Mouse (Mus musculus) CH12.LX (cell line): Measurements from ENCODE around the gene Tbc1d14. TPM values are rescaled to one million over a fixed set of nuclear protein-coding genes. Genes with fewer than 3 reads are reported as not detected.

Experiments used
- DNase-seq: peaks from one replicate; pipeline ENCODE4 v3.0.0-alpha.2; 2013; ENCODE audit errors: extremely low read depth
- H3K27ac ChIP-seq: 2 replicates; pipeline ENCODE4 v1.5.1; 2012; ENCODE audit warnings: low read depth, mild to moderate bottlenecking, control low read depth, moderate library complexity; ENCODE audit not compliant: insufficient read depth
- H3K27me3 ChIP-seq: replicated peaks from 2 replicates; pipeline ENCODE3; 2012; ENCODE audit warnings: inconsistent platforms
- H3K36me3 ChIP-seq, 2 experiments: replicated peaks in 1 of 2; 2 replicates each; pipeline versions ENCODE3 to v1.6.1; 2012; ENCODE audit warnings: inconsistent platforms in 1 of 2, low read length in 1 of 2, mild to moderate bottlenecking in 1 of 2, mixed read lengths in 1 of 2, moderate library complexity in 1 of 2; ENCODE audit not compliant: control insufficient read depth in 1 of 2, insufficient read depth in 1 of 2
- H3K4me1 ChIP-seq, 2 experiments: 2 replicates each; pipeline ENCODE4 v1.6.1; 2012; ENCODE audit warnings: inconsistent platforms in 1 of 2, moderate library complexity in 1 of 2; ENCODE audit not compliant: insufficient read depth in 2 of 2, control insufficient read depth in 1 of 2
- H3K4me2 ChIP-seq: 2 replicates; pipeline ENCODE4 v1.6.1; 2012; ENCODE audit warnings: low read depth, mild to moderate bottlenecking, control low read depth; ENCODE audit not compliant: poor library complexity, insufficient read depth, severe bottlenecking
- H3K4me3 ChIP-seq, 3 experiments: fragments of 150-350 bp in 1 of 3; sonication (generic) in 1 of 3; replicated peaks in 1 of 3; 2 replicates each; pipeline versions ENCODE3 to v1.5.1; 2011 to 2012; ENCODE audit warnings: low read depth in 2 of 3, low read length in 2 of 3, mild to moderate bottlenecking in 2 of 3, moderate library complexity in 2 of 3, control low read depth in 1 of 3, improper control_type of control experiment in 1 of 3, inconsistent platforms in 1 of 3, mixed read lengths in 1 of 3; ENCODE audit not compliant: poor library complexity in 1 of 3
- H3K79me2 ChIP-seq: replicated peaks from 2 replicates; pipeline ENCODE4 v1.6.1; 2012; ENCODE audit warnings: mild to moderate bottlenecking, moderate library complexity; ENCODE audit not compliant: control insufficient read depth, poor library complexity, insufficient read depth, severe bottlenecking; ENCODE audit errors: extremely low read depth
- H3K9ac ChIP-seq: 2 replicates; pipeline ENCODE4 v1.6.1; 2012; ENCODE audit warnings: low read depth, mild to moderate bottlenecking, control low read depth, moderate library complexity; ENCODE audit not compliant: insufficient read depth
- H3K9me3 ChIP-seq: replicated peaks from 2 replicates; pipeline ENCODE3; 2012; ENCODE audit warnings: low read length, inconsistent platforms, mixed read lengths
- BHLHE40 ChIP-seq: IDR thresholded peaks from 2 replicates; pipeline ENCODE4 v1.6.1; 2011; ENCODE audit warnings: mild to moderate bottlenecking, low read depth, low read length, improper control_type of control experiment
- CTCF ChIP-seq, 2 experiments: IDR thresholded peaks in 1 of 2; conservative IDR thresholded peaks in 1 of 2; 2 replicates each; pipeline ENCODE4 v1.5.1; 2011 to 2012; ENCODE audit warnings: low read depth in 2 of 2, low read length in 2 of 2, improper control_type of control experiment in 1 of 2, inconsistent platforms in 1 of 2, mild to moderate bottlenecking in 1 of 2, moderate library complexity in 1 of 2
- EP300 ChIP-seq: IDR thresholded peaks from 2 replicates; pipeline ENCODE4 v1.6.1; 2011; ENCODE audit warnings: low read length, improper control_type of control experiment
- ETS1 ChIP-seq: conservative IDR thresholded peaks from 2 replicates; pipeline ENCODE4 v1.6.1; 2012; ENCODE audit warnings: low read depth, mild to moderate bottlenecking, inconsistent platforms, low read length, improper control_type of control experiment, moderate library complexity
- HCFC1 ChIP-seq: IDR thresholded peaks from 2 replicates; pipeline ENCODE4 v1.6.1; 2012; ENCODE audit warnings: low read depth, mild to moderate bottlenecking, inconsistent platforms, low read length, improper control_type of control experiment
- JUN ChIP-seq: IDR thresholded peaks from 2 replicates; pipeline ENCODE4 v1.6.1; 2011; ENCODE audit warnings: low read depth, mild to moderate bottlenecking, low read length, improper control_type of control experiment, moderate library complexity; ENCODE audit not compliant: insufficient read depth
- JUND ChIP-seq: conservative IDR thresholded peaks from 2 replicates; pipeline ENCODE4 v1.6.1; 2011; ENCODE audit warnings: low read depth, low read length, improper control_type of control experiment
- KAT2A ChIP-seq: IDR thresholded peaks from 2 replicates; pipeline ENCODE4 v1.6.1; 2012; ENCODE audit warnings: low read length, improper control_type of control experiment, inconsistent platforms; ENCODE audit not compliant: insufficient replicate concordance
- MAX ChIP-seq: IDR thresholded peaks from 2 replicates; pipeline ENCODE4 v1.6.1; 2011; ENCODE audit warnings: low read length, improper control_type of control experiment
- MXI1 ChIP-seq: IDR thresholded peaks from 2 replicates; pipeline ENCODE4 v1.6.1; 2011; ENCODE audit warnings: mild to moderate bottlenecking, low read depth, low read length, improper control_type of control experiment
- MYC ChIP-seq: IDR thresholded peaks from 2 replicates; pipeline ENCODE4 v1.6.1; 2011; ENCODE audit warnings: low read depth, mild to moderate bottlenecking, improper control_type of control experiment, low read length
- NELFE ChIP-seq: IDR thresholded peaks from 2 replicates; pipeline ENCODE4 v1.6.1; 2011; ENCODE audit warnings: low read depth, low read length, improper control_type of control experiment
- PAX5 ChIP-seq: IDR thresholded peaks from 2 replicates; pipeline ENCODE4 v1.6.1; 2012; ENCODE audit warnings: low read length, inconsistent platforms, mixed read lengths
- POLR2A ChIP-seq: IDR thresholded peaks from 2 replicates; pipeline ENCODE4 v1.6.1; 2011; ENCODE audit warnings: low read depth, mild to moderate bottlenecking, improper control_type of control experiment, low read length
- RAD21 ChIP-seq: IDR thresholded peaks from 2 replicates; pipeline ENCODE4 v1.6.1; 2011; ENCODE audit warnings: low read depth, mild to moderate bottlenecking, low read length, improper control_type of control experiment, moderate library complexity
- SIN3A ChIP-seq: IDR thresholded peaks from 2 replicates; pipeline ENCODE4 v1.6.1; 2012; ENCODE audit warnings: low read length, improper control_type of control experiment, inconsistent platforms
- SMC3 ChIP-seq: IDR thresholded peaks from 2 replicates; pipeline ENCODE4 v1.6.1; 2011; ENCODE audit warnings: low read depth, low read length, improper control_type of control experiment
- UBTF ChIP-seq: IDR thresholded peaks from 2 replicates; pipeline ENCODE4 v1.6.1; 2012; ENCODE audit warnings: low read depth, mild to moderate bottlenecking, inconsistent platforms, low read length, improper control_type of control experiment, moderate library complexity
- USF1 ChIP-seq: IDR thresholded peaks from 2 replicates; pipeline ENCODE4 v1.6.1; 2014; ENCODE audit warnings: low read depth, mild to moderate bottlenecking, inconsistent platforms, low read length, improper control_type of control experiment
- USF2 ChIP-seq: conservative IDR thresholded peaks from 2 replicates; pipeline ENCODE4 v1.6.1; 2011; ENCODE audit warnings: low read depth, low read length, improper control_type of control experiment
- ZC3H11A ChIP-seq: IDR thresholded peaks from 2 replicates; pipeline ENCODE4 v1.6.1; 2012; ENCODE audit warnings: low read depth, mild to moderate bottlenecking, inconsistent platforms, low read length, improper control_type of control experiment
- ZKSCAN1 ChIP-seq: IDR thresholded peaks from 2 replicates; pipeline ENCODE4 v1.6.1; 2012; ENCODE audit warnings: low read depth, inconsistent platforms, low read length, improper control_type of control experiment, borderline replicate concordance
- ZMIZ1 ChIP-seq: IDR thresholded peaks from 2 replicates; pipeline ENCODE4 v1.6.1; 2012; ENCODE audit warnings: low read depth, mild to moderate bottlenecking, inconsistent platforms, low read length, improper control_type of control experiment
- ZNF384 ChIP-seq: IDR thresholded peaks from 2 replicates; pipeline ENCODE4 v1.6.1; 2012; ENCODE audit warnings: low read depth, low read length, improper control_type of control experiment, inconsistent platforms
- dilution Hi-C: fragments of 300-500 bp; cut with MboI; formaldehyde crosslinking; loops from 2 replicates; pipeline ENCODE4 v1.14.3; 2020; ENCODE audit warnings: low sequenced_read_pairs; ENCODE audit not compliant: extremely low pct_unique_long_range_greater_than_20kb, extremely low pct_ligation_motif_present
- in situ Hi-C: fragments of 300-500 bp; cut with MboI; formaldehyde crosslinking; loops from 3 replicates; pipeline ENCODE4 v1.14.3; 2019; ENCODE audit warnings: low sequenced_read_pairs, low pct_ligation_motif_present, low pct_unique_long_range_greater_than_20kb, mixed read lengths
- polyA plus RNA-seq: library from polyadenylated mRNA; unstranded; fragments of >175 nt; gene quantifications from 2 replicates; pipeline ENCODE4 v1.2.1, GENCODE M21; 2012; ENCODE audit warnings: low read depth; ENCODE audit not compliant: insufficient read length
- total RNA-seq, 2 experiments: library from RNA; depleted of rRNA; stranded (reverse); fragments of 300-350 nt in 1 of 2; fragments of >200 nt in 1 of 2; gene quantifications; 2 replicates each; pipeline ENCODE4 v1.2.3; 2012 to 2014

Gene Tbc1d14
- total and polyA plus RNA-seq, 3 experiments = 5.7 to 29.1 (median 10.1) TPM

DNA sequence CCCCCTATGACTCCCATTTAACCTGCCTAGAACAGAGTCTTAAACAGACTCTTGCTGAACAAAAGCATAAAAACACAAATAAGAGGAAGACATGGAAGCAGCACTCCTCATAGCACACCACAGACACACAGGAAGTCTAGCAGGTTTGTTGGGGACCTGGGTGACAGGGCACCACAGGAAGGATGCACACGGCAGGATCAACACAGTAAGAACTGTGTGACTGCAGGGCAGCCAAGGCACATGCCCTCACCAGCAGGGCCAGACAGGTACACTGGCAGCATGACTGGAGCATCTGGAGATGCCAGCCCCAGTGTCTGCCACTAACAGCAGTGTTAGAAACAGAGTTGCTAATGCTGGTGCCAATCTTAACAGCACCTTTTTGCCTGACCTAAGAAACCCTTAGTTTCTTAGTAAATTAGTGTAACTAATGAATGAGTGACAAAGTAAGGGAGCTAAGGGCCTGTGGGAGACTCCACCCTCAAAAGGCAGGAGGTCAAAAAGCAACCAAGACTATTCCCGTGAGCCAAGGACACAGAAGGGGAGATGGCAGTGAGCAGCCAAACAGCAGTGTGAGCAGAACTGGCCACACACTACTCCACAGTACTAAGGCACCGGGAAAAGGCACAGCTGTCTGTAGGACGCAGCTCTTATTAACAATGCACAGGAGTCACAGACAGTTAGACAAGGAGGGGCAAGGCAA is 22.4 kb downstream of the Tbc1d14 start:
- Histone ChIP-seq H3K4me2 (no peak overlapping the region), H3K4me1 (peaks cover 18 to 79% of the 10 kb centered on the region in 2 experiments), H3K9me3 (peaks cover 15% of the 10 kb centered on the region), H3K36me3 (peaks cover 28 to 59% of the 10 kb centered on the region in 2 experiments), H3K79me2 (peaks cover 21% of the 10 kb centered on the region), H3K27me3 (no peaks in the 10 kb centered on the region), H3K9ac (no peak overlapping the region), H3K4me3 (no peak overlapping the region), H3K27ac (no peak overlapping the region)
- in situ Hi-C loops (no loop called here), dilution Hi-C loops (no loop called here)
- no peak for TF ChIP-seq JUND
- TF ChIP-seq ZNF384 = no peak
- no peak for TF ChIP-seq NELFE
- TF ChIP-seq KAT2A = no peak
- TF ChIP-seq POLR2A = no peak
- no peak for TF ChIP-seq RAD21
- no peak for TF ChIP-seq ZKSCAN1
- TF ChIP-seq SIN3A = no peak
- no peak for TF ChIP-seq USF2
- no peak for TF ChIP-seq ZC3H11A
- DNase-seq = no peak

DNA sequence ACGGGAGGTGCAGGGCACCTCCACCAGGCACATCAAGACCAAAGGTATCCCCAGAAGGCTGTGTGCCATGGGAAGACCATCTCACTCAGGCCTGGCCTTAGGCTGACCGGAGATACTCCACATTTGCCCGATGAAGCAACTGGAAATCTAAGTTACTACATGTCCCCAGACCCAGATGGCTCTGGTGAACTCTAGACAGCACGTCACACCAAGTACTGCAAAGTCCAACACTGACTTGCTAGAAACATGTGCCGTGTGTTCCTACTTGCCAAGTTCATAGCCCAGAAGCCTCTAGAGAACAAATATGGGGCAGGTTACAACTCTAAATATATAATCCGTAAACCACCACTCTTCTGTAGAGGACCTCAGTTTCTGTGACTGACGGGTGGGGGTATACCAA is 23.0 kb downstream of the Tbc1d14 start:
- Histone ChIP-seq H3K36me3 (peaks cover 28 to 60% of the 10 kb centered on the region in 2 experiments), H3K9me3 (peaks cover 15% of the 10 kb centered on the region), H3K4me3 (no peak overlapping the region), H3K4me2 (no peak overlapping the region), H3K9ac (no peak overlapping the region), H3K27ac (no peak overlapping the region), H3K79me2 (peaks cover 21% of the 10 kb centered on the region), H3K4me1 (peaks cover 14 to 74% of the 10 kb centered on the region in 2 experiments), H3K27me3 (no peaks in the 10 kb centered on the region)
- in situ Hi-C loops (no loop called here), dilution Hi-C loops (no loop called here)
- TF ChIP-seq PAX5 (no peak), MXI1 (no peak), ZMIZ1 (no peak), POLR2A (no peak)
- no peak for DNase-seq

DNA sequence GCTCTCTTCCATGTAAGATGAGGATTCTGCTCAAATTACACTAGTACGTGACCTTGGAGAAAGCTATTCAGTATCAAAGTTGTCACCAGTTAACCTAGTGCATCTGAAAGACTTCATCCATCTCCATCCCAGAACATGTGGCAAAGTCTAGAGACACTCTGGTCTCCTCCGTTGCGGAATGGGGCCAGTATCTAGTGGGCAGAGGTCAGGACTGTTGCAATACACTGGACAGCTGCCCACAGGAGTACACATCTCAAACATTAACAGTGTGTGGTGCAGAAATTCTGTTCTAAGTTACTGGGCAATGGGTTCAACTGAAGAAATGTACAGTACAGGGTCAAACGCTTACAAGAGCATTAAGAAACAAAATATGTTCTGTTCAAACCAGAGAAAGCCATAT is 25.0 kb downstream of the Tbc1d14 start:
- no peak for DNase-seq
- peaks cover 21 to 70% of the 10 kb centered on the region in 2 experiments for H3K4me1 ChIP-seq
- H3K27ac ChIP-seq = no peak overlapping the region
- H3K4me3 ChIP-seq = no peak overlapping the region
- H3K36me3 ChIP-seq = peaks cover 28 to 63% of the 10 kb centered on the region in 2 experiments
- H3K9ac ChIP-seq = no peak overlapping the region
- peaks cover 22% of the 10 kb centered on the region for H3K79me2 ChIP-seq
- no peaks in the 10 kb centered on the region for H3K27me3 ChIP-seq
- TF ChIP-seq HCFC1 = no peak
- no peak for TF ChIP-seq MYC
- no peak for TF ChIP-seq MAX
- no peak for TF ChIP-seq ZNF384
- TF ChIP-seq KAT2A = no peak
- no peak for TF ChIP-seq CTCF (conservative IDR thresholded peaks at IDR 0.05 in 1 of 2, IDR thresholded peaks at IDR 0.05 in 1 of 2; ENCODE audit: low read depth in 2 of 2, low read length in 2 of 2)
- TF ChIP-seq POLR2A = no peak
- TF ChIP-seq NELFE = no peak
- no peak for TF ChIP-seq RAD21
- no peak for TF ChIP-seq SMC3
- TF ChIP-seq BHLHE40 = no peak
- TF ChIP-seq UBTF = no peak
- no peak for TF ChIP-seq EP300
- no peak for TF ChIP-seq ZMIZ1
- TF ChIP-seq USF1 = no peak
- no peak for TF ChIP-seq ETS1
- TF ChIP-seq JUN = no peak
- TF ChIP-seq, all 38 proteins: peak for 0
- Histone ChIP-seq H3K9me3 (peaks cover 15% of the 10 kb centered on the region), H3K4me2 (no peak overlapping the region)
- dilution Hi-C loops (no loop called here), in situ Hi-C loops (no loop called here)
